Mouse (Mus musculus): ENCODE measurements around the gene Tasp1. TPM values are rescaled to one million over a fixed set of nuclear protein-coding genes. Genes with fewer than 3 reads are reported as not detected.
"Not testable (repeated sequence)": the region's sequence is repeated elsewhere in the genome, so short reads cannot be mapped to it uniquely, and the experiment has no call there.

Gene Tasp1
- total RNA-seq, 2 experiments from 2014 or later, result 9.5 to 11.1 TPM

DNA sequence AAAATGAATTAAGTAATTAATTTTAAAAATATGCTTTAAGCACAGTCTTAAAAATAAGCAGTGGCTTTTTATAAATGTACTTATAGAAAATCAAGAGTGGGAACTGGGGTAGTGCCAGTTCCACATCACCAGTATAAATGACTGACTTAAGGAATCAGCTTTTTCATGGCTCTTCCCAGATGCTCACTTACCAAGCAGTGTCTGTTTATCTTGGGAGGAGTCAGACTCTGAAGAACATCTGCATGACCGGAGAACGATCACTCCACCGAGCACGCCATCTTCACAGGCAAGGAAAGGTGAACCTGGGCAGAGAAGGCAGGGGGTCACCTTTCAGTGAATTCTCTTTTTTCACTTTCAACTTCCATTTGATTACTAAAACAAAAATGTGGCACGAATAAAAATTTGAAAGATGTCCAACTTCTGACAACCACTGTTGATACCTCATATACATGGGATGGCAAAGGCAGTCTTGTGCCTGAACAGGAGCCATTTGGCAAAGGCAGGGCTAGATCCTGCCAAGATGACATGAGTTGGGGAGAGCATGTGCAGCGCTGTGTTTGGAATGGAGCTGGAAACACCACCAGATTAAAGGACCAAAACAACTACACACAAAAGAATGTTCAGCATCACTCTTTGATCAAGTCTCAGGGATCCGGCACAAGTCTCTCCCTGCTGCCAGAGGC is 182.9 kb downstream of the Tasp1 start:
- peak; percentile 36 for DNase-seq

DNA sequence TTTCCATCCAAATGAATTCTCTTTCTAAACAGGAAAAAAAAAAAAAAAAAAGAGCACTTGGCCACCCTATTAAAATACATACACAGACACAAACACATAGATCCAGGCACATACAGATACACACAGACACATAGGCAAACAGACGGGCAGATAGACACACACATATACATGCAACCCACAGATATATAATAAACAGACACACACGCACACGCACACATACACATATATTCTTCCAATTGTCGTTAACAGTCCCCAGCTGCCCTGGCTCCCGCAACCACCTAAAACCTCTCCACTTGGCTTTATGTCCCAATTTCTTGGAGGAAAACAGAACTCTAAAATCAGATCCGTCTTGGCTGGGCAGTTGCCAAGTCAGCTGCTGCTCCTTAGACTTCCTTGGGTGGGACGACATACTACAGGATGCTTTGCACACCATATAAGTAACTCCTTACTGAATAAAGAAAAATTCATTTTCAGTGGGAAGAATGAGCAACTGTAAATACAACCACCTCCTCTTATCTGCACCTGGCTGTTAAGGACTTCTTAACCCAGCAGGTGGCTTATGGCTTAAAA is 188.5 kb downstream of the Tasp1 start:
- DNase-seq, result no peak

DNA sequence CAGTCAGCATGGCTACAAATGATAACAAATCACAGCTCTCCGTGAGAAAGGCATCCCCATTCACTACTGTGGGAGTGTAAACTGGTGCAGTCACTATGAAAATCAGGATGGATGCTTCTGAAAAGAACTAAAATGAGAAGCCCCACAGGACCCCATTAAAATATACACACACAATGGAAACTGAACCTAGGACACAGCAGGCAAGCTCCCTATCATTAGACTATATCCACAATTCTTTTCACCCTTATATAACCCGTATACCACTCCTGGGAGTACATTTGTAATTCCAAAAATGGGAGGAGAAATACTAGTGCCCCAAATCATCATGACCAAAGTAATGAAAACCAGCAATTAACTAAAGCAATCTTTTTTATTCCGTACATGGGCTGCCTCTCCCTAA is 190.7 kb downstream of the Tasp1 start:
- no peak for DNase-seq

DNA sequence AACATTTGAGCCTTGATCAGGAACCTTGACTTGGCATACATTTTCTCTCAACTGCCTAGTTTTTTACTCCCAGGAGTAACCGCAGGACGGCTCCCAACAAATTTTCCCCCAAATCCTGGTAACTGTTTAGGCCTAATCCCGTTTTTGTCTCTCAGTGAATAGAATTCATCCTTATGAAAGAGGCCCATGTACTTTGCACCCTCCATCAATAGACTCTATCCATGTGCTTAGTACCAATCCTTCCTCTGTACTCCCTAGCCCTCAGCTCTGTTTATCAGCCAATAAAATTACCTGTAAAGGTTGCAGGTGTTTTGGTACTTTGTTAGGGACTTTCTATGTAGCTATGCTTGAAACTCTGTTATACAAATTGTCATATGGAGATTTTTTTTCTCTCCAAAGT is 192.4 kb downstream of the Tasp1 start:
- DNase-seq, result no peak

DNA sequence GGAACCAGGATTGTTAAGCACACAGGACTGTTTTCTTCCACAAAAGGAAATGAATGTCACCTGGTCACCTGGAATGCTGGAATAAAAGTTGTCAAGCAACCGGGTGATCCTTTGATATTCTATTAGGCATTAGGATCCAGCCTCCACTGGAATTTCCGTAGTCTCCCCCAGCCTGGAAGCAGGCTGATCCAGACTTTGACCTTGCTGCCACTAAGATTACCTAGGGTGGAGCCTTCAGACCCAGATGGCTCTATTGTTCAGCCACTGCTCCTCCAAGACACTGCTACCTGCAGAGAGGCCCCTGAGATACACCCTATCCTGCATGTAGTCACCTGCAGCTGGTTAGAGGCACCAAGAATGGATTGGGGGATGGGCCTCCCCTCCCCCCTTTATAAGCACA is 192.8 kb downstream of the Tasp1 start:
- DNase-seq, result no peak

DNA sequence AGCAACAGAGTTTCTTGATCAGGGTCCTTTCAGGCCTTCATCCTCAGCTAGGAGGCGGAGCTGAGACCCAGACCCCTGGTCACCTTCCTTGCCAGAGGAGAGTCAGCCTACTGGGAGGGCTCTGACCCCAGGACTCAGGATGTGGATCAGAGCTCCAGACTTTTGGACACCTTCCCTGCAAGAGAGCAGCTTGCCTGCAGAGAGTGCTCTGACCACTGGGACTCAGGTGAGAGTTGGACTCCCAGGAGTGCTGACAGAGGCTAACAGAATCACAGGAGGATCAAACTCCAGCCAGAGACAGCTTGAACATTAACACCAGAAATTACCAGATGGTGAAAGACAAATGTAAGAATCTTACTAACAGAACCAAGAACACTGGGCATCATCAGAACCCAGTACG is 197.5 kb downstream of the Tasp1 start:
- DNase-seq, result not testable (repeated sequence)

DNA sequence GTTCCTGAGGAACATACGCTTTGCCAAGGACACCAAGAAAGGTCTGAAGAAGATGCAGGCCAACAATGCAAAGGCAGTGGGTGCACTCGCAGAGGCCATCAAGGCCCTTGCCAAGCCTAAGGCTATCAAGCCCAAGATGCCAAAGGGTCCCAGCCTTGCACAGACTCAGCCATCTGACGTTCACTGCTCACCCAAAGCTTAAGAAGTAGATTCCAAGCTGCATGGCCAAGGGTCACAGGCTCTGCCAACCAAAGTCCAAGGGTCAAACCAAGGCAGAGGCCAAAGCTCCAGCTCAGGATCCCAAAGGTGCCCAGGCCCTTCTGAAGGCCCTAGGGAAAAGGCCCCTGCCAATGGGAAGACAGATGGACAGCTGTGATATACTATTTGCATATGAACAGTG is 203.2 kb downstream of the Tasp1 start:
- DNase-seq, result not testable (repeated sequence)

DNA sequence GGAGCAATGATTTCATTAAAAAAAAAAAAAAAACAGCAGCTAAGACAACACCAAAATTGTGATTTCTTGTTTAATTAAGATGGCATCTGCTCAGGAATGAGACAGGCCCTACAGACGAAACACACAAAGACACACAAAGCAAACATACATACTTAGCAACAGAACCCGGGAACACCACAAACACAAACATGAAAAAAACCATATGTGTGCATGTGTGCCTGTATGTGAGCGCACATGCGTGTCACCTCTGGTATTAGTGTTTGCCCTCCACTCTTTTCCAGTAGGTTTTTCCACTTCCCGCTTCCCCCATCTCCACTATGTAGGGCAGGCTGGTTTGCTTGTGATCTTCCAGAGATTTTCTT is 206.5 kb downstream of the Tasp1 start:
- DNase-seq, result no peak

DNA sequence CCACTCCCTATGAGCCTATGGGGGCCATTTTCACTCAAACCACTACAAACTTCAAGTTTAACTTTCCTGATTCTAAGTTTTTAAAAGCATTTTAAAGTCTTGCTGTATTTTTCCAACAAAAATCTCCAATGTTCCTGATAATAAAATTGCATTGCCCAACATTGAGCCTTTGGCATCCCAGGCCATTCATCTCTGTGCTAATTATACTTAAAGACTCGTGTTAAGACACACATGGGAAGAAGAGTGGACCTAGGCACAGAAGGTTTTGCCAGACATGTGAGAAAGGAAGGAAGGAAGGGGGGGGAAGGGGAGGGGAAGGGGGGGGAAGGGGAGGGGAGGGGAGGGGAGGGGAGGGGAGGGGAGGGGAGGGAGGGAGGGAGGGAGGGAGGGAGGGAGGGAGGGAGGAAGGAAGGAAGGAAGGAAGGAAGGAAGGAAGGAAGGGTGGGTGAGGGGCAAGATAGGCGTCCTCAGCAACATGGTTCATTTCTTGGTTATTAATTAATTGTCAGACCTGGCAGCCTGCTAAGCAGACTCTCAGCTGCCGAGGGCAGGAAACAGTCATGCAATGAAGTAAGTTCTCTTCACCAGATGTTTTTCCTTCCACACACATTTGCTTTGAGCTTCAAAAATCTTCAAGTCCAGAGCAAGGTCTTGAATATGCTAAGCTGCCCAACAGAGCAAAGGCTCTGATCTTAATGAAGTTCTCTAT is 207.0 kb downstream of the Tasp1 start:
- DNase-seq, result no peak

DNA sequence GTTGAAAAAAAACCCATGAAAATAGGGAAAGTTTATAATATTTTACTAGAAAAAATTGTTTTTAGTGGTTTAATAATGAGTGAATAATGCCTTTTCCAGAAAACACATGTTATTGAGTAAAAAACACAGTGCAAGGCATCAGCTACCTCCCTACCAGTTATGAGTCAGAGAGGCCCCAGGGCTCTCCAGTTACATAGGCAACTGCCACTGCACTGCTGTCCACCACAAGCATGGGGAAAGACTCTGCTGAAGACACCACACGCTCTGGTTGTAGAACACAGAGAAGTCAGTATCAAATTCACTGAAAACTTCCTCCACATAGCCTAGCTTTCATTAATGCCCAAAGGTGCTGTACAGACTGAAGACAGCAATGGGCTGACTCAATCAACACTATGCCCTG is 217.0 kb downstream of the Tasp1 start:
- DNase-seq, result no peak

DNA sequence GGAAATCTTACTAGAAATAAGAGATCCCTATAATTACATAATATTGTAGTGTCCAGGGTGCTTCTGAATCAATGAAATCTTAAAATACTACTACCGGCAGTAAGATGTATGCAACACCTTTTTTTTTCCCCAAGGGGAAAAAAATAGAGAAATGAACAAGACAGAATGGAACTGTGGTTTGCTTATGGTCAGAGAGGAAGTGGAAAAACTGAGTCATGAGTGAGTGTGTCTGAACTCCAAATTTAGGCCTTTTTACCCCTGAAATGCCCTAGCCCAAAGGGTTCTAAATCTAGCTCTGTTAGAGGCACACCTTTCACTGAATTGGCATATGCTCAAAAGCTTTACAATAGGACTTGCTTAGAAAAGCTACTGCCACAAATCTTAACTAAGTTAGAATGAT is 225.2 kb downstream of the Tasp1 start:
- no peak for DNase-seq

DNA sequence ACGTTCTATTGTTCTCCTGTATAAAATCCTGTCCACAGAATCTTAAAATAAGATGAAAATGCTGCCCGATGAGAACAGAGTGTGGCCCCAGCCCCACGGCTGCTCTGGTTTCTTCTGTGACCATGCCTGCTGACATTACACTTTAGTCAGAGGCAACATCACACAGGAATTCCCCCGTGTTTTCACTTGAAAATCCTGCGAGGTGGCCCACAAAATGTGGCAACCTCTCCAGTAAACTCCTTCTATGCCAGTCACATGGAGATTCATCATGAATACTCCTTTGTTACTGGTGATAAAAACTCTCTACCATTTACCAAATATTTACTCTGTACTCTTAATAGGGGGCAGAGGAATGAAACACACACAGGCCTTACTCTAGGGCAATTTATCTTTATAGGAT is 225.7 kb downstream of the Tasp1 start:
- DNase-seq, result no peak

DNA sequence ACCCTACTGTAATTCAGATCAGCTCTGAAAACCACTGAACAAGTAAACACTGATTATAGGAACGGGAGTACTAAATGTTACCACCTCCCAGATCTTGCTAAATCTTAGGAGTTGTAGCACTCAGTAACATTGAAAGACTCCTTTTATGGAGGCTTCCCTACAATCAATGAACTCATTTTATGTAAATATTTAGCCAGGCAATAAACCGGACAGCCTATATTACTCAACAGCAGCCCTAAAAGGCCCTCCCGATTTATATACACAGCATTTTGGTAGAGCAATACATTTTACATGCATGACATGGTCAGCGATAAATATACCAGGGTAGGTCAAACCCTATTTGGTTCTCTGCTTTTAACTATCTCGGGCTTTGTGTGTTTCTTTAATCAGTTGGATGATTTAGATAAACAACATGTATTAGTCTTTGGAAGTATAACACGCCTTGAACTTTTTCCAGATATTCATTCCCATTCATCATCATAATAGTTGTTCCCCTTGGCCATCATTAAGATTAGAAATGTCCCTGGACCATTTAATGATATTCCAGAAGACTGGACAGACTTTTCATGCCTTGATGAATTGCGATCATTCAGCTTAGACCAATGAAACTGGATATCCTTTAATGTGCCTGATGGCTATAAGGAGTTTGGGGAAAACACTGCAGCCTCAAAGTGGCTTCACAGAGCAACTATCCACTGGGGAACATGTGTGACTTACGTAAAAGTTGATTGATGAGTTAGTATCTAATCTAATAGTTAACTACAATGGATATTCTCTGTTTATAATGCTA is 244.8 kb downstream of the Tasp1 start:
- no peak for DNase-seq

DNA sequence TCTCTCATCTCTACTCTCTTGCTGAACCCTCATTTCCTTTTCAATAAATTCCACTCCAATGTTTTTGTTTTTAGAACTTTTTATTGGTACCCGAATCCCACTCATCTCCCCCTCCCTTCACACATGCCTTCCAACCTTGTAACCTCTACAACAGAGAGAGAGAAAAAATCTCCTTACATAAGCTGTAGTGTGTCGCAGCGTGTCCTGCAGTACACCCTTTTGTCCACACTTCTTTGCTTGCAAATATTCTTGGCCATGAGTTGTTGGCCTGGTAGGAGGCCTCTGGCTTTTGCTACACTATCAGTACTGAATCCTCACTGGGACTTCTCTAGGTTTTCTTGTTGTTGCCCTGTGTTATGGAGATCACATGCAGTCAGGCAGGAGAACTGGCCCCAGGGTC is 249.3 kb downstream of the Tasp1 start:
- DNase-seq, result no peak

DNA sequence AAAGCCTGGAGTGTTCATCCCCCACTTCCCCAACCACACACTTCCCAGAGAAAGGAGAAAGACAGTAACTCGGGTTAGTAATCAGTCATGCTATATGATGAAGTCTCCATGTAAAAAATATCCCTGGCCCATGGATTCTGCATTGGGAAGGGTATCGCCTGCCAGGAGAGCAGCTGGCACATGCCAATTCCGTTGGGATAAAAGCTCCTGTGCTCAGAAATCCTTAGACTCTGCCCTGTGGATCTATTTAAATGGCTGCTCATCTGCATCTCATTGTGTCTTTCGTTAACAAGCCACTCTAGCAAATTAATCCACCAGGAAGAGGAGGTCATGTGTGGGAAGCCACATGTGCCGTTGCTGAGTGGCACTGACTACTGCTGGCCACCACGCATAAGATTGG is 258.7 kb downstream of the Tasp1 start:
- DNase-seq, result no peak

DNA sequence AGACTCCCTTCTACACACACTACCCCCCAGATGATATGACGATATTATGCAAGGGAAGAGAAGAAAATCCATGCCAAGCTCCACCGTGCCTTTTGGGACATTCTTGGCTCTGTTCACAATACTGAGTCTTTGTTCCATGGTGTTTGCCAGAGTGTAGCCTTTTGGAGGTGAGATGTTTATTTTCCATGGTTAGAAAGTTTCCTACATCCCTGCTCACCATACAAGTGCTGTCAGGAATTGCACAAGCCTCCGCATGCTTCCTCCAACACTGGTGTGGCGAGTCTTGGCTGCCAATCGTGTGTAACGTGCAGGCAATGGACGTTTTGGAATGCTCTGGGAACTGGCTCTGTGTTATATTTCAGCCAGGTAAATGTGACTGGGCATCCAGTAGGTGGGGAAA is 262.6 kb downstream of the Tasp1 start:
- DNase-seq, result peak; percentile 10

DNA sequence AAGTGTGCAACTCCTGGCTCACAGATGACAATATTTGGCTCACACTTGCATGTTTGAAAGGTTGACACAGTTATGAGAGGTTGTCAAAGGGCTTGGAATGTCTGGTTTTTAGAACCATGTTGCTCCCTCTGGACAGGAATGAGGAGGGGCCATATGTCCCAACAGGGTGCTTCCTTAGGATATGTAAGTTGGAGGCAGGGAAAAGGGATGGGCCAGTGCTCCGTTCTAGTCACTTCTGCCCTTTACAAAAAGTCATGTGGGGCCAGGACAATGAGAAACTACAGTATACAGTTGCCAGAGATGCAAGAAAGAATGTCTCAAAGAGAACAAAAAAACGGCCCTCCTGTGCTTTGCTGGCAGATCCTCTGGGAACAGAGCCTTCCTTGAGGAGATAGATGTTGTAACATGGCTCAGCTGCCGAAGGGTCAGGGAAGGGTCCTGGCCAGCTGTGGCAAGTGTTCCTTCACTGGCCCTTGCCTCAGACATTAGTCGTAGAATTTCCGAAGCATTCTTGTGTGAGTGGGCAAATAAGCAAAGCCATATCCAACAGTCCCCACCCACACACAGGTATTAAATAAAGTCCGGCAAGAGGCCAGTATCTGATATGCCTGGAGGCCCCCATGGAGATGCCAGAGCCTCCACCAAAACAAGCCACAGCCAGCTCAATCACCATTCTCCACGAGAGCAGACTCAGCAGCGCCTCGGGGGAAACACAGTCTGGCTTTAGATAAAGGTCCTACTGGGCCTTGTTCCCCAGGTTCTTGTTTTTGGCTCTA is 274.1 kb downstream of the Tasp1 start:
- DNase-seq, result peak; percentile 11

DNA sequence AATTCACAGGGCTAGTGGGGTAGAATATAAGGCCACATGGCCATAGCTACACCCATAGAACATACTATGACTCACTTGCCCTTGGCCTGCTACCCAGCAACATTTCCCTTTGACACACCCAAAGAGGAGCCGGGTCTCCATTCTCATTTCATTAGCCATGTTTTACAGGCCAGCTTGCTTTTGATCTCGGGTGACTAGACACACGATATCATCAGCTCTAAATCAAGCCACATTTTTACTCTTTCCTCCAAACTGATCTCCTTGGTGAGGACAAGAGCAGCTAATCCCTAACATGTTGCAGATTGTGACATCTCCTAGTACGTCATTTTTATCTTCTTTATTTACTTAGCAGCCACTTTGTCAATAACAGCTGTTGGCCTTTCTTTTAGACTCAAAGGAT is 277.9 kb downstream of the Tasp1 start:
- DNase-seq, result no peak

DNA sequence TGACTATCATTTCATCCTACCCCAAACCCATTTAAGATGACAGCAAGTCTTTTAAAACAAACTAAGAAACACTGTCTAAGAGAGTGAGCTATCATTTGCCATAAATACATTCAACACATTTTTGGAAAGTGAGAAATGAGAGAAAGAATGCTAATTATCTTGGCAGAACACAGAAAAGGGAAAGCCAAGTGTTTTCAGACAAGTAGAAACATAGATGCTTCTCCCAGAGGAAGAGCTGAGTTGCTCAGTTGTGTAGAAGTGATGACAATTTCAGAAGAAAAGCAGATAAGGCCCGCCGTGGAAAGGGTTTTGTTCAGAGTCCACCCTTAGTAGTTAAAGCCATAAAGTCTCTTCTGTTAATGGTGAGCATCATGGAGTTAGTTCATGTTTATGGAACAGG is 281.7 kb downstream of the Tasp1 start:
- no peak for DNase-seq

DNA sequence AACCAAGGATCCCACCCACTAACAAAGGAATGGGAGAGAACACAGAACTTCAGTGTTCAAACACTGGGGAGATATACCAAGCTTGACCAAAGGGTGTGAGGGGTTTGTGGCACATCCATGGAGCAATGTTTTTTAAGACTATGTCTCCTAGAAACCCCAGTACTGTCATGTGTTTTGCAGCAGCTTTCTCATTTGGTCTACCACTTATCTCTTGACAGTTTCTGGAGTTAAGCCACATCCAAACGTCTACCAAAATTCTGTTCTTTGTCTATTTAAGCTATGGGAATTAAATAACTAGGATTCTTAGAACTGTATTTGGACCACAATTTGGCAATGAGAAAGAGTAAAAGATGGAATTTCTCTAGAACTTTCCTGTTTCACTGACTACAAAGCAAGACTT is 282.1 kb downstream of the Tasp1 start:
- no peak for DNase-seq
